Mouse (Mus musculus) myocyte (in vitro differentiated cells): ENCODE data around the gene Man1b1.

ENCODE experiments used
- E2F4 ChIP-seq: IDR thresholded peaks from one replicate; pipeline ENCODE4 v1.6.1; 2011; ENCODE audit warnings: mild to moderate bottlenecking, control low read depth, moderate library complexity; ENCODE audit not compliant: insufficient read depth
- MAX ChIP-seq: IDR thresholded peaks from one replicate; pipeline ENCODE4 v1.6.1; 2011; ENCODE audit warnings: low read depth, mild to moderate bottlenecking, control low read depth

GRCm38 (mm10) chr2:25292054-25292544, 40.0 kb upstream of the Man1b1 start:
- TF ChIP-seq E2F4 = no peak
- TF ChIP-seq MAX = no peak
